Mouse (Mus musculus): ENCODE measurements around the gene Pcdh7.

DNA sequence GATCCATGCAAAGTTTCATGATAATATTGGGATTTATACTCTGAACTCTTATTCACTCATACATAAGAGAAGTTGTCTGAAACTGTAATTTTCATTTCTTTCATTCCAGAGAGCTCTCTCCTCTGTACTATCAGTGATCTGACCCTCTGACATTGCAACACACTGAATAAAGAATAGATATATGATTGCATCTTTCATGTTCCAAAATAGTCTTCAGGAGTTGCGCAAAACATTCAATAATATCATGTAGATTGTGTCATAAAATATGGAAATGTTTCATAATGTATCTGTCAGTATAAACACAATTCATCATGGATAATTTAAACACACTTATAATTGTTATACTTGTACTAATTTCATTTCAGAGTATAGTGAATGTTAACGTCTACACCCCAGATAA, 216.9 kb downstream of the Pcdh7 start:
- TF ChIP-seq POLR2A (IDR thresholded peaks at IDR 0.05; ENCODE audit: control insufficient read depth, extremely low read depth, insufficient read depth, low read length, poor library complexity), result no peak
- TF ChIP-seq CTCF (IDR thresholded peaks at IDR 0.05; ENCODE audit: borderline replicate concordance, control insufficient read depth, extremely low read depth, insufficient read depth, low read length, poor library complexity), result no peak
